Comparison of ENCODE assay signal across 24 mouse cellular contexts in genomic region chr7:139541422-139541821, GRCm38 (mm10). TPM values are rescaled to one million over a fixed set of nuclear protein-coding genes. Genes with fewer than 3 reads are reported as not detected.
DNase-seq lines count a peak whose midpoint lies in the region; ATAC-seq and TF ChIP-seq lines count a peak whose summit lies in the region.
"Had no signal": no experiment of that assay in that cellular context is flagged by ENCODE, and none has a peak within 500 bp of the region (broad histone marks: within the 10 kb centered on the region; RNA-seq: fewer than 3 reads in every experiment).

No protein-coding gene starts in this region.

- peaks cover 2% of the 10 kb centered on the region for H3K4me1 ChIP-seq in heart, adult 2 months (ENCODE audit: control insufficient read depth, insufficient read depth, low read length)
- no peaks in the 10 kb centered on the region for H3K4me1 ChIP-seq in liver, postnatal 0 days (ENCODE audit: insufficient read depth)
- H3K4me1 ChIP-seq in liver, embryonic 11.5 days (replicated peaks; ENCODE audit: control insufficient read depth, insufficient read depth, low read length), result no peaks in the 10 kb centered on the region
- H3K4me1 ChIP-seq: liver, embryonic 15.5 days had no signal

- H3K9me3 ChIP-seq in liver, postnatal 0 days (ENCODE audit: low read length), result no peaks in the 10 kb centered on the region
- H3K9me3 ChIP-seq in liver, embryonic 11.5 days (ENCODE audit: control insufficient read depth, low read length), result no peaks in the 10 kb centered on the region
- H3K9me3 ChIP-seq: heart, embryonic 13.5 days; hindbrain, embryonic 15.5 days; liver, embryonic 15.5 days had no signal

- no peak overlapping the region for H3K4me3 ChIP-seq in heart, adult 2 months
- no peak overlapping the region for H3K4me3 ChIP-seq in liver, postnatal 0 days (ENCODE audit: low read depth, low read length)
- H3K4me3 ChIP-seq in liver, embryonic 11.5 days (ENCODE audit: low read depth, low read length), result no peak overlapping the region
- H3K4me3 ChIP-seq: gastrocnemius, adult 2 months; heart, embryonic 13.5 days; hindbrain, embryonic 15.5 days; liver, embryonic 15.5 days had no signal

- H3K27me3 ChIP-seq in heart, adult 2 months (ENCODE audit: control insufficient read depth, insufficient read depth, low read length), result no peaks in the 10 kb centered on the region
- H3K27me3 ChIP-seq in liver, postnatal 0 days (ENCODE audit: insufficient read depth, low read length), result no peaks in the 10 kb centered on the region
- no peaks in the 10 kb centered on the region for H3K27me3 ChIP-seq in liver, embryonic 11.5 days (replicated peaks; ENCODE audit: control insufficient read depth, insufficient read depth, low read length)
- H3K27me3 ChIP-seq: heart, embryonic 13.5 days; liver, embryonic 15.5 days had no signal

- ATAC-seq in liver, postnatal 0 days, result no peak
- ATAC-seq in liver, embryonic 11.5 days (replicated peaks; ENCODE audit: low FRiP score), result no peak
- ATAC-seq: midbrain, embryonic 16.5 days had no signal

- TF ChIP-seq POLR2A in heart, adult 2 months (IDR thresholded peaks at IDR 0.05; ENCODE audit: insufficient read depth, low read depth, low read length), result no peak

- 58% methylated on average over 6 of the region's 6 CpGs for WGBS in heart, adult 2 months
- 87% methylated on average over 6 of the region's 6 CpGs for WGBS in liver, postnatal 0 days (ENCODE audit: insufficient replicate concordance)
- WGBS in liver, embryonic 11.5 days, result 88% methylated on average over 6 of the region's 6 CpGs

- H3K9ac ChIP-seq in heart, adult 2 months (ENCODE audit: low read depth, low read length), result no peak overlapping the region
- H3K9ac ChIP-seq in liver, postnatal 0 days (replicated peaks), result no peak overlapping the region
- H3K9ac ChIP-seq in liver, embryonic 11.5 days (ENCODE audit: low read depth, low read length), result no peak overlapping the region
- H3K9ac ChIP-seq: heart, embryonic 13.5 days; hindbrain, embryonic 15.5 days; liver, embryonic 15.5 days had no signal

- peak in 1 of 2 experiments; percentile 16 for DNase-seq in heart, adult 2 months
- DNase-seq in heart, adult 9 months (ENCODE audit: low spot score in 2 of 2), result no peak
- DNase-seq in liver, postnatal 0 days, result no peak
- DNase-seq in liver, embryonic 11.5 days (ENCODE audit: low spot score), result no peak
- peak; percentile 65 to 81 for DNase-seq in cerebellum, adult 18-20 months
- peak; percentile 71 to 79 for DNase-seq in cerebellum, postnatal 25 days
- DNase-seq in adrenal gland, postnatal 36 days, result no peak
- DNase-seq in ovary, postnatal 14 days (ENCODE audit: low spot score), result no peak
- DNase-seq: adrenal gland, postnatal 14 days; embryo, embryonic 11 days; gastrocnemius, adult 2 months; kidney, adult 8-10 months; kidney, postnatal 4 days; lung, postnatal 36 days; right cerebral cortex, postnatal 4 days had no signal

- no peaks in the 10 kb centered on the region for H3K79me2 ChIP-seq in heart, adult 2 months (replicated peaks; ENCODE audit: control insufficient read depth, insufficient read depth, low read length)

- peaks cover 4% of the 10 kb centered on the region for H3K36me3 ChIP-seq in heart, adult 2 months (ENCODE audit: control insufficient read depth, insufficient read depth, low read length)
- 0 out of 2 replicates have a peak, but pooled peaks cover 3% of the 10 kb centered on the region for H3K36me3 ChIP-seq in liver, postnatal 0 days (replicated peaks; ENCODE audit: insufficient read depth, low read length)
- no peaks in the 10 kb centered on the region for H3K36me3 ChIP-seq in liver, embryonic 11.5 days (ENCODE audit: control insufficient read depth, insufficient read depth, low read length)
- H3K36me3 ChIP-seq: G1E; hindbrain, embryonic 15.5 days; liver, embryonic 15.5 days had no signal

- TF ChIP-seq CTCF in heart, adult 2 months (IDR thresholded peaks at IDR 0.05), result peak; percentile 34
- 0 out of 2 replicates have a peak, but pooled peaks have one; percentile 10 for TF ChIP-seq CTCF in liver, postnatal 0 days (IDR thresholded peaks at IDR 0.05; ENCODE audit: low read depth)

- TF ChIP-seq EP300 in heart, adult 2 months (IDR thresholded peaks at IDR 0.05; ENCODE audit: insufficient read depth, low read depth, low read length), result no peak
- TF ChIP-seq EP300 in liver, postnatal 0 days (IDR thresholded peaks at IDR 0.05; ENCODE audit: low read depth), result no peak

- intact Hi-C loops in heart, adult 2 months (cut with DNase I), result no loop called here

- no peak overlapping the region for H3K4me2 ChIP-seq in liver, postnatal 0 days (ENCODE audit: low read depth, low read length)
- H3K4me2 ChIP-seq in liver, embryonic 11.5 days, result no peak overlapping the region
- H3K4me2 ChIP-seq: heart, embryonic 13.5 days; hindbrain, embryonic 15.5 days; liver, embryonic 15.5 days had no signal

- no peak overlapping the region for H3K27ac ChIP-seq in heart, adult 2 months
- H3K27ac ChIP-seq in liver, postnatal 0 days (ENCODE audit: low read depth), result no peak overlapping the region
- no peak overlapping the region for H3K27ac ChIP-seq in liver, embryonic 11.5 days (ENCODE audit: low read depth, low read length)
- H3K27ac ChIP-seq: gastrocnemius, adult 2 months; heart, embryonic 13.5 days; hindbrain, embryonic 15.5 days; liver, embryonic 15.5 days had no signal

RNA-seq across cellular contexts. Expression of gene Nkx6-2, which starts 41.2 kb away (rescaled TPM):
- total RNA-seq in heart, adult 2 months (2021), result under 1 TPM in 1 of 2 experiments, not detected in 1; 0.23 TPM
- 0.18 TPM in 1 of 2 replicates, not detected in the other for polyA plus RNA-seq in heart, adult 2 months (2012; rRNA removed)
- polyA plus RNA-seq in liver, postnatal 0 days (2015; fragmentation: Nextera tagmentation; extraction: Ambion mirVana), result not detected in 2 replicates
- polyA plus RNA-seq in liver, embryonic 11.5 days (2014; fragmentation: Nextera tagmentation; extraction: Ambion mirVana), result 0.32 and 0.56 TPM in 2 replicates
- total RNA-seq in adrenal gland, postnatal 36 days (2021), result not detected
- total RNA-seq: adrenal gland, postnatal 14 days; G1E; gastrocnemius, adult 2 months; granulocyte monocyte progenitor cell, adult 5-6 weeks; megakaryocyte-erythroid progenitor cell, adult 5-6 weeks; neutrophil, adult 5-6 weeks had no signal
- polyA plus RNA-seq: embryonic facial prominence, embryonic 14.5 days; G1E; liver, embryonic 15.5 days had no signal

Comparison
In these comparisons a context has a peak if more than half of its experiments do, and no peak if none do; other contexts are left out.
1. DNase-seq: peak in cerebellum, adult 18-20 months (2 of 2) and cerebellum, postnatal 25 days (2 of 2); none in heart, adult 9 months (0 of 2), liver, postnatal 0 days (single experiment), liver, embryonic 11.5 days (single experiment), adrenal gland, postnatal 36 days (0 of 2) and ovary, postnatal 14 days (single experiment).